Mouse (Mus musculus): ENCODE results near the gene Sorcs3. TPM values are rescaled to one million over a fixed set of nuclear protein-coding genes. Genes with fewer than 3 reads are reported as not detected.

Sorcs3 gene
- polyA plus RNA-seq, 1 experiment from 2014 or later, result 0.94 TPM

DNA sequence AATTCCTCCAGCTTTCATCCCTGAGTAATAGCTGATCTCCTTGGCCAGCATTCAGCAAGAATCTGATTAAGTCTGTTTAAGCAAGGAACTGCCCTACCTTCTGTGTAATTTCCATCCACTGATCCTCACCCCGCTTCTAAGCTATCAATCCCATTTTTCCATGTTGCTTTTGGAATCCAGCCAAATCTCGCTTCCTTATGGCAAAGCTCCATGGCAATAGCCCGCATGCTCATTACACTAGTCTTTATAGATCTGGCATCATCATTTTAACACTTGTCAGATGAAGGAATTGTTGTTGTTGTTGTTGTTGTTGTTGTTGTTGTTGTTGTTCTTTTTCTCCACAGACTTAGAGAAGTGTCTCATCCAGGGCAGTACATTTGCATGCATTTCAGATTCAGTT is 277.1 kb downstream of the Sorcs3 start:
- ATAC-seq (replicated peaks; ENCODE audit: insufficient number of reproducible peaks, low FRiP score, low TSS enrichment, low read depth), result no peak
- DNase-seq (ENCODE audit: low spot score), result no peak

DNA sequence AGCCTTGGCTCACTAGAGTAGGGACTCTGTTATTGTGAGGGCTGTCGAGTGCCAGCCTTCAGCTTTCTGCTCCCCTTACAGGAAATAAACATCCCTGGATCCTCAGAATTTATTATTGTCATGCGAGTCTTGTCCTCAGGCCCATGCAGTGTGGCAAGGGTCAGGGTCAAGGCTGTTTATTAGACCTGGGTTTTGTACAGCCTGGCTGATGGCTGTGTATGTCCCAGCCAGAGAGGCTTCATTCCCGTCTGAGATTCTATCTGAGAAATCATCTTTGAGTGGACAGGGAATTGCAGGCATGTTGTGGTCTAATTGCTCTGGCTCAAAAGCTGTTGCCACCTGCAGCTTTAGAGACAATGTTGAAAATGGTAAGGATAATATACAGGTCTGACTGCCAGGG is 285.3 kb downstream of the Sorcs3 start:
- Histone ChIP-seq H3K9me3 (replicated peaks; ENCODE audit: control insufficient read depth, low read length) (no peaks in the 10 kb centered on the region), H3K36me3 (replicated peaks; ENCODE audit: control insufficient read depth, insufficient read depth, low read depth, low read length) (no peaks in the 10 kb centered on the region), H3K4me3 (ENCODE audit: low read depth, low read length) (no peak overlapping the region), H3K27me3 (ENCODE audit: control insufficient read depth, insufficient read depth, low read length) (no peaks in the 10 kb centered on the region), H3K4me1 (ENCODE audit: control insufficient read depth, insufficient read depth, low read length) (no peaks in the 10 kb centered on the region), H3K9ac (replicated peaks; ENCODE audit: low read length) (no peak overlapping the region), H3K4me2 (ENCODE audit: low read depth, low read length) (no peak overlapping the region), H3K27ac (replicated peaks; ENCODE audit: low read depth, low read length) (no peak overlapping the region)
- ATAC-seq (replicated peaks; ENCODE audit: insufficient number of reproducible peaks, low FRiP score, low TSS enrichment, low read depth) (no peak), DNase-seq (ENCODE audit: low spot score) (no peak)
- WGBS, result 58% methylated on average over 3 of the region's 3 CpGs

More for the DNA sequence above, 277.1 kb downstream of the Sorcs3 start:
- Histone ChIP-seq H3K36me3 (replicated peaks; ENCODE audit: control insufficient read depth, insufficient read depth, low read depth, low read length) (no peaks in the 10 kb centered on the region), H3K27me3 (ENCODE audit: control insufficient read depth, insufficient read depth, low read length) (no peaks in the 10 kb centered on the region), H3K4me1 (ENCODE audit: control insufficient read depth, insufficient read depth, low read length) (no peaks in the 10 kb centered on the region), H3K27ac (replicated peaks; ENCODE audit: low read depth, low read length) (no peak overlapping the region), H3K9me3 (replicated peaks; ENCODE audit: control insufficient read depth, low read length) (no peaks in the 10 kb centered on the region), H3K9ac (replicated peaks; ENCODE audit: low read length) (no peak overlapping the region), H3K4me3 (ENCODE audit: low read depth, low read length) (no peak overlapping the region), H3K4me2 (ENCODE audit: low read depth, low read length) (no peak overlapping the region)
- WGBS, result 80% methylated on average over 3 of the region's 3 CpGs

DNA sequence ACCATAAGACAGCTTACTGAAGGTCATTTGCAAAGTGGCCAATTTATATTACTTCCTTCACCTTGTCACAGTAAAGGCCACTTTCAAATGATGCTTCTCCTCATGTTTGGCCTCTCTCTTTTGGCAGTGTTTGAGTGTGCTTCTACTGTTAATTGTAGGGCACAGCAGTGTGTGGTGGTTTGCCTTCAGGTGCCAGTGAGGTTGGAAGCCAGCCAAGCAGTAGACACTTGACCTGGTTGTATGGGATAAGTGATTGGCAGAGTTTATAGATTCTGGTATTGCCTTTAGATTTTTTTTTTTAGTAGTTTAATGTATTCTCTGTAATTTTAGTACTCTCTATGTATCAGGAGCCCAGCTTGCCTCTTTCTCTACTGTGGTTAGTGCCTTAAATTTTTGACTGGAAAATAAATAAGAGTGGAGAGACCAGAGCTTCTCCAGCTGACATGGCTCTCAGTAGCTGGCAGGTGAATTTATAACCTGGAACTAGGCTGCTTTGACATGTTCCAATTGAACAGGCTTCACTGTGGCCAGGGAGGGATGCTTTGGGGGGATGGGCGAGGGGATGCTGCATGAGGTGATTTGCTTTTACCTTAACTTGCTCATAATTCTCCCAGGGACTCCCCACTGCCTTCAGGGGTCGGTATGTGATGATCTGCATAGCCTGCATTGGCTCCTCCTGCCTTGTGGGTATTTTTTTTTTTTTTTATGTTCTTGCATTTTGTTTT is 298.2 kb downstream of the Sorcs3 start:
- no peak for ATAC-seq (replicated peaks; ENCODE audit: insufficient number of reproducible peaks, low FRiP score, low TSS enrichment, low read depth)
- Histone ChIP-seq H3K4me1 (ENCODE audit: control insufficient read depth, insufficient read depth, low read length) (no peaks in the 10 kb centered on the region), H3K4me3 (ENCODE audit: low read depth, low read length) (no peak overlapping the region)

DNA sequence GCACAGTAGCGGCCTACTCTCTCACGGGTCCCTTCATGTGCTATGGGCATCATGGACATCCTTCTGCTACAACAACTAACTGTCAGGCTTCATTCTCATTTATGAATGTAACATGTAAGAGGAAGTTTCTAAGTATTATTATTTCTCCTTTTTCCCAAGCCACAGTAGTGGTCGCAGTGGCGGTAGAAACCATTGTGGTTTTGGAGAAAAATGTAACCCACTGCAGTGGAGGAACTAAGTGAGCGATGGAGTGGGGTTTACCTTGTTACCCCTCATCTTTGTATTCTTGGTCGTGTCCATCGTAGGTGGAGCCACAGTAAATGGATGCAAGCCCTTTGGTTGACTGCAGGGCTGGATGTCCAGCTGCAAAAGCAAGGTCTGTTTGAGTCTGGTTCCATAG is 318.0 kb downstream of the Sorcs3 start:
- Histone ChIP-seq H3K4me1 (ENCODE audit: control insufficient read depth, insufficient read depth, low read length) (no peaks in the 10 kb centered on the region), H3K9me3 (replicated peaks; ENCODE audit: control insufficient read depth, low read length) (no peaks in the 10 kb centered on the region), H3K36me3 (replicated peaks; ENCODE audit: control insufficient read depth, insufficient read depth, low read depth, low read length) (no peaks in the 10 kb centered on the region), H3K4me3 (ENCODE audit: low read depth, low read length) (no peak overlapping the region), H3K4me2 (ENCODE audit: low read depth, low read length) (no peak overlapping the region), H3K27ac (replicated peaks; ENCODE audit: low read depth, low read length) (no peak overlapping the region), H3K9ac (replicated peaks; ENCODE audit: low read length) (no peak overlapping the region), H3K27me3 (ENCODE audit: control insufficient read depth, insufficient read depth, low read length) (no peaks in the 10 kb centered on the region)
- 88% methylated on average over 7 of the region's 7 CpGs for WGBS
- DNase-seq (ENCODE audit: low spot score) (no peak), ATAC-seq (replicated peaks; ENCODE audit: insufficient number of reproducible peaks, low FRiP score, low TSS enrichment, low read depth) (no peak)

More for the DNA sequence above, 298.2 kb downstream of the Sorcs3 start:
- H3K9me3 ChIP-seq (replicated peaks; ENCODE audit: control insufficient read depth, low read length), result no peaks in the 10 kb centered on the region
- no peak overlapping the region for H3K27ac ChIP-seq (replicated peaks; ENCODE audit: low read depth, low read length)
- 76% methylated on average over 2 of the region's 2 CpGs for WGBS
- H3K36me3 ChIP-seq (replicated peaks; ENCODE audit: control insufficient read depth, insufficient read depth, low read depth, low read length), result no peaks in the 10 kb centered on the region
- H3K9ac ChIP-seq (replicated peaks; ENCODE audit: low read length), result no peak overlapping the region
- no peak for DNase-seq (ENCODE audit: low spot score)
- no peaks in the 10 kb centered on the region for H3K27me3 ChIP-seq (ENCODE audit: control insufficient read depth, insufficient read depth, low read length)
- H3K4me2 ChIP-seq (ENCODE audit: low read depth, low read length), result no peak overlapping the region

DNA sequence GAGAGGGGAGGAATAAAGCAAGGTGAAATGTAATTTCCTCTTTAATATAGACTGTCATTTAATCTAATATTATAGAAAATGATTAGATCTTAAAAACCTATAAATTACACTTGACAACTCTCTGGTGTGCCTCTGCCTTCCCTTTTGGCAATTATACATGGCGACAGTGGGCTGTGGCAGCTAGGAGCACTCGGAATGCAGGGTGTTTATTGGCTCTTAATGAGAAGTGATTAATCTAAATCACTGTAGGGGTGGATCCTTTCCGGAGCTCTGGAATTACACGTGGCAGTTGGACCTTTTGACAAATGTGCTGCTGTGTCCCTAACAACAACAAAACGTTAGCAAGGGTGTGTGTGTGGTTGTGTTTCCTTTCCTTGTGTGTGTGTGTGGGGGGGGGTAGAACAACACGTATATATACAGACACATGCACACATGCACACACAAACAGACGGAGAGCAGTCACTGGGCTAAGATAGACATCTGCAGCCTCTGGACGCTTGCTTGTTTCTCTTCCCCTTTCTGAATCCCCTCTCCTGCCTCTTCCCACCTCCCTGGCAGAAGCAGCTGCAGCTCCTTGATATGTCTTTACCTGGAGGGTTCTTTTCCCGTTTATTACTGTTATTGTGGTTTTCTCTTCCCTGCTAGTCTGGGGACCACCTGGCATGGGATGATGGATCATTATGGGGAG is 318.8 kb downstream of the Sorcs3 start:
- ATAC-seq (replicated peaks; ENCODE audit: insufficient number of reproducible peaks, low FRiP score, low TSS enrichment, low read depth) (no peak), DNase-seq (ENCODE audit: low spot score) (no peak)
- H3K4me1 ChIP-seq (ENCODE audit: control insufficient read depth, insufficient read depth, low read length), result no peaks in the 10 kb centered on the region
- no peaks in the 10 kb centered on the region for H3K36me3 ChIP-seq (replicated peaks; ENCODE audit: control insufficient read depth, insufficient read depth, low read depth, low read length)
- H3K27me3 ChIP-seq (ENCODE audit: control insufficient read depth, insufficient read depth, low read length), result no peaks in the 10 kb centered on the region
- H3K9me3 ChIP-seq (replicated peaks; ENCODE audit: control insufficient read depth, low read length), result no peaks in the 10 kb centered on the region
- WGBS, result 62% methylated on average over 9 of the region's 9 CpGs
- H3K4me3 ChIP-seq (ENCODE audit: low read depth, low read length), result no peak overlapping the region
- no peak overlapping the region for H3K4me2 ChIP-seq (ENCODE audit: low read depth, low read length)
- H3K9ac ChIP-seq (replicated peaks; ENCODE audit: low read length), result no peak overlapping the region
- no peak overlapping the region for H3K27ac ChIP-seq (replicated peaks; ENCODE audit: low read depth, low read length)

DNA sequence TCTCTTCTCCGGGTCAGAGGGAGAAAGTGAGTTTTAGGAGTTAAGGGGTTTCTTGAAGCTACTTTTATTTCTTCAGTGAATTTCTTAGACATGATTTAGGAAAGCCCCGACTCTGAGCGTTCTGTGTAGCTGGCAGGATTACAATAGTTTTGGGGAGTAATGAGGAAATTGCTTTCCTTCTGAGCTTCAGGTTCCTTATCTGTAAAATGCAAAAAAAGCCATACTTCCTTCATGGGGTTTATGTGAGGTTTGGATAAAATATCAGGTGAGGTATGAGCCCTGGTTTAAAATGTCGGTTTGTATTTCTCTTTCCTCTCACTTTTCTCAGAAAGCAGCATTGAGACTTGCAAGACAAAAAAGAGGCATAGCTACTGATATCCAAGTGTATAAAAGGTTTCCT is 327.8 kb downstream of the Sorcs3 start:
- DNase-seq (ENCODE audit: low spot score) (no peak), ATAC-seq (replicated peaks; ENCODE audit: insufficient number of reproducible peaks, low FRiP score, low TSS enrichment, low read depth) (no peak)
- no peak overlapping the region for H3K4me3 ChIP-seq (ENCODE audit: low read depth, low read length)
- no peak overlapping the region for H3K27ac ChIP-seq (replicated peaks; ENCODE audit: low read depth, low read length)
- no peaks in the 10 kb centered on the region for H3K36me3 ChIP-seq (replicated peaks; ENCODE audit: control insufficient read depth, insufficient read depth, low read depth, low read length)
- no peaks in the 10 kb centered on the region for H3K4me1 ChIP-seq (ENCODE audit: control insufficient read depth, insufficient read depth, low read length)
- H3K27me3 ChIP-seq (ENCODE audit: control insufficient read depth, insufficient read depth, low read length), result no peaks in the 10 kb centered on the region
- no peak overlapping the region for H3K4me2 ChIP-seq (ENCODE audit: low read depth, low read length)
- H3K9ac ChIP-seq (replicated peaks; ENCODE audit: low read length), result no peak overlapping the region
- no peaks in the 10 kb centered on the region for H3K9me3 ChIP-seq (replicated peaks; ENCODE audit: control insufficient read depth, low read length)
- WGBS, result 91% methylated on average over 4 of the region's 4 CpGs

DNA sequence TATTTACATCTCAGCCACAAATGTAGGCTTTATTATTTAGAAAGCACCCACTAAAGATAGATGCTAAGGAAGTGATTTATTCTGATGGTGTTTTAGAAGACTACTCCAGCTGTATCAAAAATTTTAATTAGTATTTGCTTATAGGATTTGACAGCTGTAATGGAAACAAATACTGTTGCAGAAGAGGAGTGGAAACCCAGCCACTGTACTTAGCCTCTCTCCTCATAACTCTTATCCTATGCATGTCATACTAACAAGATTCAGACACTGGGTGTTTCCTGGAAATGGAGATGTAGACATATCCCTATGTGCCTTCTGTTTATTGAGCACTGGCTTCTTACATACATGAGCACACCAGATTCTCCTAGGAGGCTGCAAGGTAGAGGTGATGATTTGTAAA is 338.5 kb downstream of the Sorcs3 start:
- Histone ChIP-seq H3K4me1 (ENCODE audit: control insufficient read depth, insufficient read depth, low read length) (no peaks in the 10 kb centered on the region), H3K9ac (replicated peaks; ENCODE audit: low read length) (no peak overlapping the region), H3K36me3 (replicated peaks; ENCODE audit: control insufficient read depth, insufficient read depth, low read depth, low read length) (no peaks in the 10 kb centered on the region), H3K27ac (replicated peaks; ENCODE audit: low read depth, low read length) (no peak overlapping the region), H3K4me2 (ENCODE audit: low read depth, low read length) (no peak overlapping the region), H3K27me3 (ENCODE audit: control insufficient read depth, insufficient read depth, low read length) (no peaks in the 10 kb centered on the region), H3K4me3 (ENCODE audit: low read depth, low read length) (no peak overlapping the region), H3K9me3 (replicated peaks; ENCODE audit: control insufficient read depth, low read length) (no peaks in the 10 kb centered on the region)
- ATAC-seq (replicated peaks; ENCODE audit: insufficient number of reproducible peaks, low FRiP score, low TSS enrichment, low read depth), result no peak
- DNase-seq (ENCODE audit: low spot score), result no peak

DNA sequence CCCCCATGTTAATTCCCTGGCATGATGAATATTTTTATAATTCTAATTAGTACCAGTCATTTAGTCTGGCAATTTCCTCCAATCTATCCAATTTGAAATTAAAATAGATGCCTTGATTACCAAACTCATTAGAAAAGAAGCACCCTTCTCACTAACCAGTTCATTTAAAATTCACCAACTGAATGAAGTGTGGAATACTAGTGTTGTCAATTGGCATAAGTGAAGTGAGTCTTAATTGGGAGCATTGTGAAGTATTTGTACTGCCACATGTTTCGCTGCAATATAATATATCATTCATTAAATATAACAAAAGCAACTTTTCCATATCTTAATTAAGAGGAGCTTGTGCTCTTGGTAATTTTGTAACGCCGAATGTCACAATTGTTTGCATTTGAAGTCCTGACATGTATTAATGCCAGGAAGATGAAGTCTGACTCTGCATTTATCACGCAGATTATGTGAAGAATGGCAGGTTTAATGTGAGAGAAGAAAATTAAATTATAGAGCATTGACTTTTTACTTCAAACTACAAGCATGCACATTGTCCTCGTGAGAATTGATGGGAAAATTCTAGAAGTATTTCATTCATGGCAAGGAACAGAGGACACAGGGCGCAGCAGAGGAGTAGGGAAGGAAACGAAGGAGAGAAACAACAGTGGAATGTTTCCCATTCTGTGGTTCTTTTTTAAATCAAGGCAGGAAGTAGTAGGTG is 339.8 kb downstream of the Sorcs3 start:
- no peak overlapping the region for H3K9ac ChIP-seq (replicated peaks; ENCODE audit: low read length)
- no peaks in the 10 kb centered on the region for H3K4me1 ChIP-seq (ENCODE audit: control insufficient read depth, insufficient read depth, low read length)
- H3K4me2 ChIP-seq (ENCODE audit: low read depth, low read length), result no peak overlapping the region
- no peaks in the 10 kb centered on the region for H3K9me3 ChIP-seq (replicated peaks; ENCODE audit: control insufficient read depth, low read length)
- no peak for DNase-seq (ENCODE audit: low spot score)
- H3K27me3 ChIP-seq (ENCODE audit: control insufficient read depth, insufficient read depth, low read length), result no peaks in the 10 kb centered on the region
- H3K4me3 ChIP-seq (ENCODE audit: low read depth, low read length), result no peak overlapping the region
- no peak overlapping the region for H3K27ac ChIP-seq (replicated peaks; ENCODE audit: low read depth, low read length)
- ATAC-seq (replicated peaks; ENCODE audit: insufficient number of reproducible peaks, low FRiP score, low TSS enrichment, low read depth), result no peak
- 89% methylated on average over 7 of the region's 7 CpGs for WGBS
- H3K36me3 ChIP-seq (replicated peaks; ENCODE audit: control insufficient read depth, insufficient read depth, low read depth, low read length), result no peaks in the 10 kb centered on the region

Data from embryonic facial prominence, embryonic 11.5 days (tissue).